Mouse (Mus musculus) CH12.LX (cell line): ENCODE measurements around the gene Arhgap35.

Experiments used
- CHD1 ChIP-seq: IDR thresholded peaks from 2 replicates; pipeline ENCODE4 v1.6.1; 2012; ENCODE audit warnings: low read depth, low read length, improper control_type of control experiment, inconsistent platforms
- CTCF ChIP-seq, 2 experiments: IDR thresholded peaks in 1 of 2; conservative IDR thresholded peaks in 1 of 2; 2 replicates each; pipeline ENCODE4 v1.5.1; 2011 to 2012; ENCODE audit warnings: low read depth in 2 of 2, low read length in 2 of 2, improper control_type of control experiment in 1 of 2, inconsistent platforms in 1 of 2, mild to moderate bottlenecking in 1 of 2, moderate library complexity in 1 of 2
- EP300 ChIP-seq: IDR thresholded peaks from 2 replicates; pipeline ENCODE4 v1.6.1; 2011; ENCODE audit warnings: low read length, improper control_type of control experiment
- MAFK ChIP-seq: IDR thresholded peaks from 2 replicates; pipeline ENCODE4 v1.6.1; 2011; ENCODE audit warnings: low read length, improper control_type of control experiment; ENCODE audit not compliant: insufficient replicate concordance
- MAX ChIP-seq: IDR thresholded peaks from 2 replicates; pipeline ENCODE4 v1.6.1; 2011; ENCODE audit warnings: low read length, improper control_type of control experiment
- MYC ChIP-seq: IDR thresholded peaks from 2 replicates; pipeline ENCODE4 v1.6.1; 2011; ENCODE audit warnings: low read depth, mild to moderate bottlenecking, improper control_type of control experiment, low read length
- NELFE ChIP-seq: IDR thresholded peaks from 2 replicates; pipeline ENCODE4 v1.6.1; 2011; ENCODE audit warnings: low read depth, low read length, improper control_type of control experiment
- POLR2A ChIP-seq: IDR thresholded peaks from 2 replicates; pipeline ENCODE4 v1.6.1; 2011; ENCODE audit warnings: low read depth, mild to moderate bottlenecking, improper control_type of control experiment, low read length
- SIN3A ChIP-seq: IDR thresholded peaks from 2 replicates; pipeline ENCODE4 v1.6.1; 2012; ENCODE audit warnings: low read length, improper control_type of control experiment, inconsistent platforms
- SMC3 ChIP-seq: IDR thresholded peaks from 2 replicates; pipeline ENCODE4 v1.6.1; 2011; ENCODE audit warnings: low read depth, low read length, improper control_type of control experiment
- TBP ChIP-seq: conservative IDR thresholded peaks from 2 replicates; pipeline ENCODE4 v1.6.1; 2011; ENCODE audit warnings: low read depth, low read length, improper control_type of control experiment
- ZC3H11A ChIP-seq: IDR thresholded peaks from 2 replicates; pipeline ENCODE4 v1.6.1; 2012; ENCODE audit warnings: low read depth, mild to moderate bottlenecking, inconsistent platforms, low read length, improper control_type of control experiment

GRCm38 (mm10) chr7:16473847-16474246, 140.9 kb downstream of the Arhgap35 start:
- TF ChIP-seq ZC3H11A (no peak), SIN3A (no peak), EP300 (no peak), TBP (no peak), NELFE (no peak), MAX (no peak), SMC3 (no peak), CTCF (conservative IDR thresholded peaks at IDR 0.05 in 1 of 2, IDR thresholded peaks at IDR 0.05 in 1 of 2; ENCODE audit: low read depth in 2 of 2, low read length in 2 of 2) (no peak), MYC (no peak), POLR2A (no peak), MAFK (no peak), CHD1 (no peak)
